Comparison of ENCODE assay signal across 27 mouse cellular contexts in genomic region chr8:13073255-13073654, GRCm38 (mm10). TPM values are rescaled to one million over a fixed set of nuclear protein-coding genes. Genes with fewer than 3 reads are reported as not detected.
"Had no signal": no experiment of that assay in that cellular context is flagged by ENCODE, and none has a peak within 500 bp of the region (broad histone marks: within the 10 kb centered on the region; RNA-seq: fewer than 3 reads in every experiment).

No protein-coding gene starts in this region.

- DNase-seq: kidney, adult 11 months; kidney, adult 8-10 months; kidney, postnatal 10 days; kidney, postnatal 36 days; layer of hippocampus, postnatal 36 days; lung, postnatal 14 days; thymus, adult 2 months; thymus, postnatal 14 days; thymus, postnatal 4 days had no signal

- ATAC-seq: intestine, embryonic 15.5 days; midbrain, embryonic 13.5 days; midbrain, embryonic 16.5 days had no signal

- H3K4me1 ChIP-seq: intestine, embryonic 15.5 days; kidney, embryonic 15.5 days; lung, embryonic 15.5 days; midbrain, embryonic 10.5 days; midbrain, embryonic 13.5 days; neural tube, embryonic 13.5 days had no signal

- H3K27ac ChIP-seq: intestine, embryonic 15.5 days; kidney, embryonic 15.5 days; left cerebral cortex, adult 2 months; lung, embryonic 15.5 days; midbrain, embryonic 10.5 days; midbrain, embryonic 13.5 days; neural tube, embryonic 13.5 days had no signal

- H3K27me3 ChIP-seq: intestine, embryonic 15.5 days; kidney, embryonic 15.5 days; lung, embryonic 15.5 days; megakaryocyte, embryonic 14.5 days; midbrain, embryonic 13.5 days; neural tube, embryonic 13.5 days had no signal

- H3K4me3 ChIP-seq: intestine, embryonic 15.5 days; kidney, embryonic 15.5 days; left cerebral cortex, adult 2 months; lung, embryonic 15.5 days; megakaryocyte, embryonic 14.5 days; midbrain, embryonic 10.5 days; midbrain, embryonic 13.5 days; myocyte; neural tube, embryonic 13.5 days had no signal

- H3K4me2 ChIP-seq: intestine, embryonic 15.5 days; kidney, embryonic 15.5 days; liver, embryonic 11.5 days; lung, embryonic 15.5 days; midbrain, embryonic 13.5 days; neural tube, embryonic 13.5 days had no signal

- H3K9me3 ChIP-seq: intestine, embryonic 15.5 days; kidney, embryonic 15.5 days; lung, embryonic 15.5 days; megakaryocyte, embryonic 14.5 days; midbrain, embryonic 10.5 days; midbrain, embryonic 13.5 days; neural tube, embryonic 13.5 days had no signal

- H3K9ac ChIP-seq: intestine, embryonic 15.5 days; kidney, embryonic 15.5 days; lung, embryonic 15.5 days; midbrain, embryonic 13.5 days; neural tube, embryonic 13.5 days had no signal

RNA-seq across cellular contexts. Expression of gene Proz, which starts 12.5 kb away (rescaled TPM):
- total RNA-seq: layer of hippocampus, adult 8-10 months; layer of hippocampus, postnatal 10 days; layer of hippocampus, postnatal 36 days; left cerebral cortex, adult 2 months; left cerebral cortex, postnatal 10 days; left cerebral cortex, postnatal 36 days; monocyte, adult 5-6 weeks; neutrophil, adult 5-6 weeks had no signal

RNA-seq across cellular contexts. Expression of gene F10, which starts 36.1 kb away (rescaled TPM):
- total RNA-seq: layer of hippocampus, adult 8-10 months; layer of hippocampus, postnatal 10 days; layer of hippocampus, postnatal 36 days; left cerebral cortex, postnatal 36 days had no signal
- polyA plus RNA-seq: myocyte had no signal

RNA-seq across cellular contexts. Expression of gene F7, which starts 47.4 kb away (rescaled TPM):
- total RNA-seq: layer of hippocampus, adult 8-10 months; left cerebral cortex, postnatal 10 days; left cerebral cortex, postnatal 36 days; monocyte, adult 5-6 weeks had no signal
- polyA plus RNA-seq: limb, embryonic 11.5 days; midbrain, embryonic 13.5 days; midbrain, embryonic 16.5 days had no signal
